Mouse (Mus musculus) frontal cortex, postnatal 14 days (tissue): ENCODE data around the gene Alkal2.
A peak's percentile ranks its signal among the peaks of the same experiment; 100 is the strongest.

Source experiments
- DNase-seq, 2 experiments: peaks; one replicate each; pipeline ENCODE4 v3.0.0; 2022; ENCODE audit warnings: low spot score in 2 of 2

Gene Alkal2

GRCm38 (mm10) chr12:30883986-30884621 lies at the start of gene Alkal2:
Alkal2 (plus strand) TSS chr12:30884322.
- DNase-seq, result no peak

GRCm38 (mm10) chr12:30848521-30848920 lies 35.6 kb upstream of the Alkal2 start:
- DNase-seq, result no peak

DNA sequence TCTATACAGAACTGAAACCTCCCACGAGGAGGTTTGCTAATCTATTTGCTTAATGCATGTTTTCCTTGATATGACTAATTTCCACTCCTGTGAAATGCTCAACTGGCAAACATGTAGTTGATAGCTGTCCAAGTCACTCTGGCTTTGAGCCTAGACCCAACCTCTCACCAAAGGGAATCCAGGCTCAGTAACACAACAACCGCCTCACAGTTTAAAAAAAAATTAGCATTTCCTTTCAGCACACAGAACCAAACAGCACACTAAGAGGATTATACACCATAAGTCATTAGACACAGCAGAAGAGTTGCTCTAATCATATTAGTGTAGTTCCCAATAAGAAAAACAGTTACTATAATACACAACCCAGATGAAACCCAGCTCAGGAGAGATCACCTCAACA lies 33.2 kb upstream of the Alkal2 start:
- no peak for DNase-seq

DNA sequence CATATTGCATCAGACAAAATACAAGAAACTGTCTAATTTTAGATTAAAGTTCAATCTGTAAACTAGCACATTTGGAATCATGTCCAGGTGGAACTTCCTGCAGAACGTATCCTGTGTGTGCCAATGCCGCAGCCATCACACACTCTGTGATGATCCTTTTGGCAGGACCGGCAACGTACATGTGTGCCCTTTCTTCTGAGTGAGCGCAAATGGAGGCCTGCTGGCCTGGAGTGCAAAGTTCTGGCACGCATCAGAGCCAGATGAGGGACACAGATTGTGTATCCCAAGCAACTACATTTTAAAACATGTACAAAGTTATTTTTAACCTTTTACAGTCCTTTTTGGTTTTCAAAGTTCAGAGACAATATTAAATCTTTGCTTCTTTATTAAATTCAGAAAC lies 32.3 kb upstream of the Alkal2 start:
- no peak for DNase-seq

DNA sequence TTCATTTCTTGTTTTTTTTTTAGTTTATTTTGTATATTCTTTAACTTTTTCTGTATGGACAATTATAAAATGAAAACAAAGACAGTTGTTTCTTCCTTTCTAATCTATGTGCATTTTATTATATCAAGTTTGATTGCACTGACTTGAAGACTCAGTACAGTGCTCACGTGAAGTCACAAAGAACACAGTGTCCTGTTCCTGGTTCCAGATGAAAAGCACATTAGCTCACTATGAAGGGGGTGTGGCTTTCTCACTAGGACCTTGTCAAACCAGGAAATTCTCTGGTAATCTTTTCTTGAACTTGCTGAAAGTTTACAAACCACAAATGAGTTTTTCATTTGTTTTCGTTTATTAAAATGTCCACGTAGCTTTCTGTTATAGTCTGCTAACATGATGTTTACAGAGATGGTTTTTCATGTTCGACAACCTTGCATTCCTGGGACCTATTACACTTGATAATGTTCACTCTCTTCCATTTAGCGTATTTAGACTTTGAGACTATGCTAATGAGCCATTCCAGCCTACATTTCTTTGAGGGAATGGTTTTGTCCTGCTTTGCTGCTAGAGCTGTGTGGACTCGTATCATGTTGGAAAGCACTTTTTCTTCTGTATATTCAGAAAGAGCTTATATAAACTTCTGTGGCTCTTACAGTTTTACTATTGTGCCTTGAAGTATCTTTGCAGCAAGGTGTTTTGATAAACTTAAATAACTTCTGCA lies 28.5 kb upstream of the Alkal2 start:
- no peak for DNase-seq

GRCm38 (mm10) chr12:30856172-30856571 lies 27.9 kb upstream of the Alkal2 start:
- DNase-seq, result no peak

- no peak for DNase-seq
Observed at GRCm38 (mm10) chr12:30864347-30864746, 19.8 kb upstream of the Alkal2 start.

GRCm38 (mm10) chr12:30865781-30866180 lies 18.3 kb upstream of the Alkal2 start:
- no peak for DNase-seq

DNA sequence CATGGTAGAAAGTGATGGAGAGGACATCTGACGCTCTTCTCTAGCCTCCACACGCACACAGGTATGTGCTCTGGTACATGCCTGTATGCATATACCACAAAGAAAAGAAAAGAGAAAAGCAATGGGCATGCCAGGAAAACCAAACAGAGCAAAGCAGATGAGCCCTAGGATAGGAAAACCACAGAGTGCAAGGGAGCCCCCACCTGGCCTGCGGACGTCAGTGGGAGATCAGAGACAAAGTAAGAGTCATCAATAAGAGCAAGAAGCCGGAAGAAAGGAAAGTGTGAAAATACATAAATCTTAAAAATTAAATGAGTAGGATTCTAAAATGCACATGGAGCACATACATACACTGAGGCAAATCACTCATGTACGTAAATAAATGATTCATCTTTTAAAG lies 4.7 kb upstream of the Alkal2 start:
- no peak for DNase-seq

DNA sequence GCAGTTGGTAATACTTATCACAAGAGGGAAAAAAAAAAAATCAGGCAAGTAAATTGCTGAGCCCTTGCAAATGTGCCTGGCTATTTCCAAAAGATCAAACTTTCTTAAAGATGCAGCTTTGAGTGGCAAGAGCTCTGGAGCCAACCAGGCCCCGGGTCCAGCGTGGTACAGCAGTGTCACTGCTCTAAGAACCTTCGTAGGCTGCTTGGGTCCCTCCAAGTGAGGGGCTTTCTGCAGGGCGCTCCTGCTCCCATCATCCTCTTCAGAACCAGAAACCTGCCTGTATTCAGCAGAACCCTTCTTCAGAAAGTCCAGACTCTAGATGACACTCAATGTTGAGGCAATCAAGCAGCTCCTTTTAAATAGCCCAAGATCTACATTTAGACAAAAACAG lies 533 bp upstream of the Alkal2 start:
- no peak for DNase-seq

GRCm38 (mm10) chr12:30884622-30885230 lies 604 bp downstream of the Alkal2 start:
- DNase-seq, result no peak

- no peak for DNase-seq
Observed at GRCm38 (mm10) chr12:30885891-30886290, 1.8 kb downstream of the Alkal2 start.

- no peak for DNase-seq
Observed at GRCm38 (mm10) chr12:30888003-30888402, 3.9 kb downstream of the Alkal2 start.

DNA sequence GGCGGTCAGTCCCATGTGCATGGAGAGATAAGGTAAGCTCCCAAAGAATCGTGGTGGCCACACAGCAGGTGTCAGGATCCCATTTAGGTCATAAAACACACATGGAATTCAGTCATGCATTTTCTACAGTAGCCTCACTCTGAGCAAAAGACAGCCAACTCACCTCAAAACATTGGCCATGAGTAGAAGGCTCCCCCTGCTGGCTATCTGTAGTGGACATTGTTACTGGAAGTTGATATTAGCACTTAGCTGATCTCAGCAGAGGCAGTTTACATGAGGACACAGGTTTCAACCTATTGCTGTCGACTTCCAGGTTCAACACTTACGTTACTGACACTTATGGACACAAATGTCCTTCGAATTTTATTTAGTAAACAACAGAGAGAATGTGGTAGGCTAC lies 5.9 kb downstream of the Alkal2 start:
- DNase-seq, result peak in 1 of 2 experiments; percentile 59

- DNase-seq, result no peak
Observed at GRCm38 (mm10) chr12:30891438-30891837, 7.3 kb downstream of the Alkal2 start.

GRCm38 (mm10) chr12:30897039-30897438 lies 12.9 kb downstream of the Alkal2 start:
- no peak for DNase-seq

DNA sequence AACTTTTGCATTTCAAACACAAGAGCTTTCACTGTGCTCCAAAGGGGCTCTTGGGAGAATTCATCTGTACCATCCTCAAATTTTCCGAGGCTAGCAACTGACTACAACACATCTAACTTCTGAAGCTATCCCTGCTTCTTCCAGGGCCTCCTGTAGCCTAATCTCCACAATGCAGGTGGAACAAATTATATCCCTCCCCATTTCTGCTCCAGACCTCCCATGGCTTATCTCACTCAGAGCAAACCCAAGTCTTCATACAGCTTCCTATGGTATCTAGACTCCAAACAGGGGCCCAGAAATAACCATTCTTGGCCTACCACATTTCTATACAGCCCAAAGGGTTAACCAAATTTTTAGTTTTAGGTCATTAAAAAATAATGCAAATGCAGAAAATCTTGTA lies 24.5 kb downstream of the Alkal2 start:
- DNase-seq, result no peak

- DNase-seq, result no peak
Observed at GRCm38 (mm10) chr12:30909881-30910280, 25.8 kb downstream of the Alkal2 start.

DNA sequence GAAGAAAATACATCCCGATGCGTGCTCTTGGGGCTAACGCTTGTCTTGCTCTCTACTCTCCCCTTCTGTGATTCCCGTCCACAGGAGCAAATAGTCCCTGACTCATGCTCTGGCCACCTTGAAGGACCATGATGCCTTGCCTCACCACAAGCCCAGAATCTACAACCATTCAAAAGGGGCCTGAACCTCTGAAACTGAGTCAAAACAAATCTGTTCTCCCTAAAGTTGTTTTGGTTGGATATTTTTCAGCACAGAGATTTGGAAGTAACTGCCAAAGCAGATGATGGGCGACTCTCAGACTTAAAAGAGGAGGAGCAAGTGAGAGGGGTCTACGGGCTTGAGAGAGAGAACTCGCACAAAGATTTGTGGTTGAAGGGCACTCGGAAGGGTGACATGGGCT lies 26.7 kb downstream of the Alkal2 start:
- DNase-seq, result no peak

GRCm38 (mm10) chr12:30911261-30912047 lies 27.3 kb downstream of the Alkal2 start, which contains the start of the genes Acp1 and Sh3yl1:
Acp1 (minus strand) TSS chr12:30911589.
Sh3yl1 (plus strand) TSS chr12:30911668.
- peak; percentile 90 to 95 for DNase-seq

GRCm38 (mm10) chr12:30912048-30912381 lies 27.9 kb downstream of the Alkal2 start:
- DNase-seq, result peak; percentile 23 to 47

GRCm38 (mm10) chr12:30912840-30913239 lies 28.7 kb downstream of the Alkal2 start:
- DNase-seq, result no peak
